Mouse (Mus musculus) layer of hippocampus, postnatal 25 days (tissue): Measurements from ENCODE around the gene Ucp2. TPM values are rescaled to one million over a fixed set of nuclear protein-coding genes. Genes with fewer than 3 reads are reported as not detected.

Experiments used
- DNase-seq, 2 experiments: peaks; one replicate each; pipeline ENCODE4 v3.0.0; 2022; ENCODE audit warnings: mixed read lengths in 2 of 2, low spot score in 1 of 2; ENCODE audit errors: extremely low spot score in 1 of 2
- total RNA-seq, 2 experiments: library from RNA; stranded (reverse); gene quantifications; 2 replicates each; pipeline ENCODE4 v1.2.3; 2021

Ucp2 gene
- 10 to 100 TPM; 67.2 to 72.0 TPM for total RNA-seq

GRCm38 (mm10) chr7:100493117-100493483, at the start of gene Ucp2:
TSS of gene Ucp2 (plus strand) at chr7:100493337.
- DNase-seq: peak in 1 of 2 experiments; percentile 56

- DNase-seq: no peak
Observed at GRCm38 (mm10) chr7:100443728-100444127, 49.4 kb upstream of the Ucp2 start.

- no peak for DNase-seq
Observed at GRCm38 (mm10) chr7:100446271-100446670, 46.9 kb upstream of the Ucp2 start.

GRCm38 (mm10) chr7:100448530-100448929, 44.6 kb upstream of the Ucp2 start:
- DNase-seq: no peak

- no peak for DNase-seq
Observed at GRCm38 (mm10) chr7:100448985-100449384, 44.2 kb upstream of the Ucp2 start.

- no peak for DNase-seq
Observed at GRCm38 (mm10) chr7:100458153-100458552, 35.0 kb upstream of the Ucp2 start.

GRCm38 (mm10) chr7:100459862-100460261, 33.3 kb upstream of the Ucp2 start:
- DNase-seq: no peak

GRCm38 (mm10) chr7:100461621-100462151, 31.5 kb upstream of the Ucp2 start:
- DNase-seq: peak in 1 of 2 experiments; percentile 23

- DNase-seq: no peak
Observed at GRCm38 (mm10) chr7:100463194-100463593, 29.9 kb upstream of the Ucp2 start.

GRCm38 (mm10) chr7:100463757-100464156, 29.4 kb upstream of the Ucp2 start:
- no peak for DNase-seq

- no peak for DNase-seq
Observed at GRCm38 (mm10) chr7:100464248-100464647, 28.9 kb upstream of the Ucp2 start.

GRCm38 (mm10) chr7:100465248-100465647, 27.9 kb upstream of the Ucp2 start:
- DNase-seq: no peak

GRCm38 (mm10) chr7:100465656-100466309, 27.4 kb upstream of the Ucp2 start:
- DNase-seq: no peak

- no peak for DNase-seq
Observed at GRCm38 (mm10) chr7:100466781-100467510, 26.2 kb upstream of the Ucp2 start.

GRCm38 (mm10) chr7:100468761-100469160, 24.4 kb upstream of the Ucp2 start:
- no peak for DNase-seq

- no peak for DNase-seq
Observed at GRCm38 (mm10) chr7:100469502-100469901, 23.6 kb upstream of the Ucp2 start.

GRCm38 (mm10) chr7:100470796-100471406, 22.2 kb upstream of the Ucp2 start:
- no peak for DNase-seq

GRCm38 (mm10) chr7:100471407-100471797, 21.7 kb upstream of the Ucp2 start:
- DNase-seq: no peak

GRCm38 (mm10) chr7:100472777-100473176, 20.4 kb upstream of the Ucp2 start, which contains the start of gene Ucp3:
TSS of gene Ucp3 (plus strand) at chr7:100472990.
- no peak for DNase-seq

GRCm38 (mm10) chr7:100473846-100474454, 19.2 kb upstream of the Ucp2 start:
- no peak for DNase-seq

GRCm38 (mm10) chr7:100474680-100475079, 18.5 kb upstream of the Ucp2 start:
- DNase-seq: no peak
